Mouse (Mus musculus): ENCODE measurements around the gene Eif4g3.

Eif4g3 gene

GRCm38 (mm10) chr4:137984746-137985145, 8.1 kb upstream of the Eif4g3 start:
- DNase-seq (ENCODE audit: extremely low read depth, low read depth, low spot score), result no peak

- DNase-seq (ENCODE audit: extremely low read depth, low read depth, low spot score), result no peak
These were observed 3.4 kb upstream of the Eif4g3 start for GRCm38 (mm10) chr4:137989426-137989825.

- DNase-seq (ENCODE audit: extremely low read depth, low read depth, low spot score), result no peak
These were observed 2.4 kb upstream of the Eif4g3 start for GRCm38 (mm10) chr4:137990433-137990832.

- no peak for DNase-seq (ENCODE audit: extremely low read depth, low read depth, low spot score)
These were observed 1.6 kb upstream of the Eif4g3 start for GRCm38 (mm10) chr4:137991240-137991639.

- DNase-seq (ENCODE audit: extremely low read depth, low read depth, low spot score), result peak; percentile 30
These were observed 503 bp downstream of the Eif4g3 start for GRCm38 (mm10) chr4:137993291-137993758.

GRCm38 (mm10) chr4:137993821-137994561, 1.2 kb downstream of the Eif4g3 start:
- no peak for DNase-seq (ENCODE audit: extremely low read depth, low read depth, low spot score)

- DNase-seq (ENCODE audit: extremely low read depth, low read depth, low spot score), result no peak
These were observed 1.9 kb downstream of the Eif4g3 start for GRCm38 (mm10) chr4:137994562-137995336.

DNA sequence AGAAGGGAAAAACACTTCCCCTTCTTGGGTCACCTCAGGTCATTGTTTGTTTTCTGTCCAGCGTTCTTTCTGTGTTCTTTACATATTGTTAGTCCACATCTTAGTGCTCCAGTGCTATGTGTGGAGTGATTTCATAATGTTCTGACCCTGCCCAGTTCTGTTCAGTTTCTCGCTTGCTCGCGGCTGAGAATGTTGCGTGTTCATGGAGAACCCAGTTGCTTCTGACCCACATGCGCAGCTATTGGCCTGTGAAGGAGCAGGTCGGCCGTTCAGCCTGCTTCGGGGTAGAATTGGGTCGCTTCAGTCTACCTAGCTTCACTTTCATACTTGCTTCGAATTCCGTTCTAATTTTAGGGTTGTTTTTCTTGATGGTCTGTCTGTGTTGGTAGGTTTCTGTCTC, 2.6 kb downstream of the Eif4g3 start:
- DNase-seq (ENCODE audit: extremely low read depth, low read depth, low spot score), result peak; percentile 63

- DNase-seq (ENCODE audit: extremely low read depth, low read depth, low spot score), result peak; percentile 73
These were observed 5.4 kb downstream of the Eif4g3 start for GRCm38 (mm10) chr4:137998232-137998631.

DNA sequence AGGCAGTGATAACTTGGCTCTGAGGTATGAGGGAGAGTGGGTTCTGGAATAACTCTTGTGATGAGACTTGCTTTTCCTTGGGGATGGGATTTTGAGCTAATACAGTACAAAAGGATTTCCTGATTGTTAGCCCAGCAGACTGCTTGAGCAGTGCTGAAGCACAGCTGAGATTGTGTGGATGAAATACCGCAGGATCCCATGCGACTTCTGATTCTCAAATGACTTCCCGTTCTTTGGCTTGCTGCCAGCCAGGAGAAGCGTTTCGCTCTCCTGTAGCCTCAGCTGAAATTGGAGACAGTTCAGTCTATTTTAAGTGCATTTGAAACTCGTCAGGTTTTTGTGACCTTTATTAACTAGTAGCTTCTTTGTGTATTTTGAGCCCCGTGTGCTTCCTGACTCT, 7.9 kb downstream of the Eif4g3 start:
- no peak for DNase-seq (ENCODE audit: extremely low read depth, low read depth, low spot score)

DNA sequence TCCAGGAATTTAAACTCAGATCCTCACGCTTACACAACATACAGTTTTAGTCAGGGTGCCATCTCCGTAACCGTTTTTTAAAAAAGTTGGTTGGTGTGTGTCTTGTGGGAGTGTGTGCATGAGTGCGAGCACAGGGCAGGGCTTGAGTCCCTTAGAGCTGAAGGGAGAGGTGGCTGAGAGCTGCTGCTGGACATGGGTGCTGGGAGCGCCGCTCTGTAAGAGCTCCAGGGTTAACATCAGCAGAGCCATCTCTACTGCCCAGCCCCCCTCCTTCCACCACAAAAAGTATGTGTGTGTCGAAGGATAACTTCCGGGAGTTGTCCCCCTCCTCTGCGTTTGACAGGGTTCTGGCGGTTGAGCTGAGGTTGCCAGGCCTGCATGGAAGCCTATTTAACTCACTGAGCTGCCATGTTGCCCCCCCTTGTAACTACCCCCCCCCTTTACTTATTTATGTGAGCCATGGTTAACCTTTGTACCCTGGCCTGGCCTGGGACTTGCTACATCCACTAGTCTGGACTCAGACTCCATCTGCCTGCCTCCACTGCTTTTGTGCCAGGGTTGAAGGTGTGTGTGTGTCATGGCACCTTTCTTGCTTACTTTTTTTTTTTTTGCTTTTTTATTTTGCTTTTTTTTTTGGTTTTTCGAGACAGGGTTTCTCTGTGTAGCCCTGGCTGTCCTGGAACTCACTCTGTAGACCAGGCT, 11.2 kb downstream of the Eif4g3 start:
- DNase-seq (ENCODE audit: extremely low read depth, low read depth, low spot score), result no peak

GRCm38 (mm10) chr4:138005781-138006180, 13.0 kb downstream of the Eif4g3 start:
- DNase-seq (ENCODE audit: extremely low read depth, low read depth, low spot score), result no peak

- no peak for DNase-seq (ENCODE audit: extremely low read depth, low read depth, low spot score)
These were observed 14.3 kb downstream of the Eif4g3 start for GRCm38 (mm10) chr4:138006951-138007613.

DNA sequence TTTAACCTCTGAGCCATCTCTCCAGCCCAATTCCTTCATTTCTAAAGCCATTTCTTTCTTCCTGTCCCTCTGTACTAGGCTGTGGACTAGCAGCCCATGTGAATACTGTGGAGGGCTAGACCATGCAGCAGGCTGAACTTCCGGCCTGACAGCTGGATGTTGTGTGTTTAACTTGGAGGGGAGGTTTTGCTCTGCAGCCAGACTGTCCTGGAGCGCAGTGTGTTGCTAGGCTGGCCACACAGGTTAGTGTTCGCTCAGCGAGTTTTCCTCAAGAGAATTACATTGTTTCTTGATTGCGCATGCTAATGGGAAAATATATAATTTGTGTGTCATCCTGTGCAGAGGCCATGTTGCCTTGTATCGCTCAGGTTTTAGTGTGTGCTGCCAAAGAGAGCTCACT, 15.8 kb downstream of the Eif4g3 start:
- peak; percentile 52 for DNase-seq (ENCODE audit: extremely low read depth, low read depth, low spot score)

DNA sequence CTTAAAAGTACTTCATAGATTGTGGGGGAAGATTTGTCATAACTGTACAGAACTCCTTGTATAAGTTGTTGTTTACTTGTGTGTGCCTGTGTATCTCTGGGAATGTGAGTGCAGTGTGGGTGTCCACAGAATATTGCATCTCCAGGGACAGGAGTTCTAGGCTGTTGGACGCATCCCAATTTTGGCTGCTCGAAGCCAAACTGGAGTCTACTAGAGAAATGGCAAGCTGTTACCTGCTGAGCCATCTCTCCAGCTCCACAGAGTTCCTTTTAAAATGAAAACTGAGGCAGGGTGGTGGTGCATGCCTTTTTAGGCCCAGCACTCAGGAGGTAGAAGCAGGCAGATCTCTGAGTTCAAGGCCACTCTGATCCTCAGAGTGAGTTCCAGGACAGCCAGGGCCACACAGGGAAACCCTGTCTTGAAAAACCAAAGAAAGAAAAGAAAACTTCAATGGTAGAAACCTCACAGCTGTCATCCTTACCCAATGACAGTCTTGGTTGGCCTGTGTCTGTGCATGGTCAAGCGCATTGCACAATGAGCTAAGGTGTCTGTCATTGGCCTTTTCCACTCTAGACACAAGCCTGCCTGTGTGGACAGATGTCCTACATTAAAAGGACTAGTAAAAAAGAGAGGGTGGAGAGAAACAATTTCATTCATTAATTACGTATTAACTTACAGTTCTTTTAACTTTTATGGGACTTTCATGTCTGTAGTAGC, 17.1 kb downstream of the Eif4g3 start:
- no peak for DNase-seq (ENCODE audit: extremely low read depth, low read depth, low spot score)

DNA sequence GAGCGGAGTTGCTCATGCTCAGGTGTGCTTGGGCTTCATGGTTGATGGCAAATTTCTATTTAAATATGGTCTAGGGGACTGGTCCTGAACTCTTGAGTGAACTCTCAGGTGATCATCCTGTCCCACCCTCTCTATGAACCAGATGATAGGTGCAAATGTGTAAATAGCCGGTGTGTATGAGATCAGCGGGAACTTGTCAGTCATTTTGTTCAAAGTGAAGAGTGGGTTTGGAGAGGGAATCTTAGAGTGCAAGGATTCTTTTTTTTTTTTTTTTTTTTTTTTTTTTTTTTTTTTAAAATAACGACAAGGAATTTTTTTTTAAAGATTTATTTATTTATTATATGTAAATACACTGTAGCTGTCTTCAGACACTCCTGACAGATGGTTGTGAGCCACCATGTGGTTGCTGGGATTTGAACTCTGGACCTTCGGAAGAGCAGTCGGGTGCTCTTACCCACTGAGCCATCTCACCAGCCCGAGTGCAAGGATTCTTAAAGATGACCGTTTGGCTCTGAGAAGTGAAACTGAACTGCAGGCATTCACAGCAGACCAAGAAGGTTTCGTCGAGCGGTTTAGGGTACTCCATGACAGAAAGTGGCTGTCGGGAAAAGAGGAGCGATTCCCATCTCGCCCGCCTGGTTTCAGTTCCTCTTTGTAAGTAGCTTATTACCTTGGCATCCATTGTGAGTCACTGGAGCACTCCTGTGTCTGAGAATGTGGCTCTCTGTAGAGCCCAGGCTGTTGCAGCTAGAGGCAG, 21.1 kb downstream of the Eif4g3 start:
- DNase-seq (ENCODE audit: extremely low read depth, low read depth, low spot score), result no peak

DNA sequence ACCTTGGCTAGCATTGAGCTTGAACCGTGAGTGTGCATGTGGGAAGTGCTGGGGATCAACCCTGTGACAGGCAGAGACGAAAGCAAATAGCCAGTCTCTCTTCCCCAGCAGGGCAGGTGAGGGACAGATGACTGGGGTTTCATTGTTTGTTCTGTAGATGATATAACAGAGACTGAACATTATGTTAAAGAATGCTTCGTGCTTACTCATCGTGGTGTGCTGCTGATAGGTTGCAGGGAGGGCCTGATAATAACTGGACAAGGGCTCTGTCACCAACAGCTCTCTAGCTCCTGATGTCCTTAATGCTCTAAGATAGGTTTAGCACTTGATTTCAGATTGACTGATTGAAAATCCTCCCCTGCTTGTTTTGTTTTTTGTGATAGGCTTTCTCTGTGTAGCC, 23.1 kb downstream of the Eif4g3 start:
- DNase-seq (ENCODE audit: extremely low read depth, low read depth, low spot score), result no peak

GRCm38 (mm10) chr4:138017085-138017637, 24.3 kb downstream of the Eif4g3 start:
- no peak for DNase-seq (ENCODE audit: extremely low read depth, low read depth, low spot score)

DNA sequence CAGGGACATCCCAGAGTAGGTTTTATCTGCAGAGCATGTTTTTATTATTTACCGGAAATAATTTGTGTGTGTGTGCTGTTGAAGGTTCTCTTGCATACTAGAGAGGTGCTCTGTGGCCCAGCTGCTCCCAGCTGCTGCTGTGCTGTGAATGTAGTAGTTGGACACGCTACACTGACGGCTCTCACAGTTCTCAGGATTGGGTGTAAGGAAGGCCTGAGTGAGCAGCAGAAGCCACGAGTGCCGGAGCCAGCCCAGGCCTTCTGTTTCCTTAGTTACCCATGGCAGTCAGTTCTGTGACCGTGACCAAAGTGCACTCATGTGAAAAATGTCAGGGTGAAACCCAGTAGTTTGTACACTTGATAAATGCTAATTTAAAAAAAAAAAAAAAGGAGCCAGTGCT, 25.2 kb downstream of the Eif4g3 start:
- no peak for DNase-seq (ENCODE audit: extremely low read depth, low read depth, low spot score)

Measured in fat pad, adult 2 months (tissue).